Mouse (Mus musculus): ENCODE measurements at regions not wholly inside any gene's neighbourhood (a gene's known extent, or its start where the extent isn't known, plus 50 kb on each side); places are given as distances from the start of the nearest gene placed in this dataset.
A peak's percentile ranks its signal among the peaks of the same experiment; 100 is the strongest.

- H3K9ac ChIP-seq (replicated peaks; ENCODE audit: low read length) = no peak overlapping the region
- no peaks in the 10 kb centered on the region for H3K36me3 ChIP-seq (ENCODE audit: insufficient read depth, low read length)
- TF ChIP-seq CTCF (IDR thresholded peaks at IDR 0.05; ENCODE audit: low read depth) = no peak
- no peak overlapping the region for H3K4me2 ChIP-seq (ENCODE audit: low read depth, low read length)
- 67% methylated on average over 13 of the region's 13 CpGs for whole genome bisulfite sequencing
- H3K27ac ChIP-seq = 0 out of 2 replicates have a peak overlapping the region, but pooled peaks have one; percentile 4
- H3K27me3 ChIP-seq (ENCODE audit: insufficient read depth, low read length) = no peaks in the 10 kb centered on the region
- H3K9me3 ChIP-seq (ENCODE audit: low read length) = no peaks in the 10 kb centered on the region
- H3K4me3 ChIP-seq (ENCODE audit: low read length) = no peak overlapping the region
- ATAC-seq (no peak), DNase-seq (ENCODE audit: low spot score) (no peak)
- no peaks in the 10 kb centered on the region for H3K4me1 ChIP-seq (ENCODE audit: insufficient read depth, low read length)
Measured at GRCm38 (mm10) chr15:87374670-87375069, 169.4 kb upstream of the Fam19a5 start.

- Histone ChIP-seq H3K27me3 (ENCODE audit: insufficient read depth, low read length) (no peaks in the 10 kb centered on the region), H3K9me3 (ENCODE audit: low read length) (no peaks in the 10 kb centered on the region), H3K36me3 (ENCODE audit: insufficient read depth, low read length) (no peaks in the 10 kb centered on the region), H3K4me2 (ENCODE audit: low read depth, low read length) (no peak overlapping the region), H3K4me1 (ENCODE audit: insufficient read depth, low read length) (no peaks in the 10 kb centered on the region), H3K9ac (replicated peaks; ENCODE audit: low read length) (no peak overlapping the region), H3K27ac (no peak overlapping the region), H3K4me3 (ENCODE audit: low read length) (no peak overlapping the region)
- DNase-seq (ENCODE audit: low spot score) (no peak), ATAC-seq (no peak)
- WGBS = 72% methylated on average over 14 of the region's 14 CpGs
- no peak for TF ChIP-seq CTCF (IDR thresholded peaks at IDR 0.05; ENCODE audit: low read depth)
Measured at GRCm38 (mm10) chr15:87375596-87376194, 168.4 kb upstream of the Fam19a5 start.

GRCm38 (mm10) chr15:87383551-87384265, 160.4 kb upstream of the Fam19a5 start:
- no peaks in the 10 kb centered on the region for H3K27me3 ChIP-seq (ENCODE audit: insufficient read depth, low read length)
- no peaks in the 10 kb centered on the region for H3K9me3 ChIP-seq (ENCODE audit: low read length)
- WGBS = 51% methylated on average over 6 of the region's 6 CpGs
- DNase-seq (ENCODE audit: low spot score) (peak; percentile 50), ATAC-seq (no peak)
- H3K4me1 ChIP-seq (ENCODE audit: insufficient read depth, low read length) = no peaks in the 10 kb centered on the region
- no peak overlapping the region for H3K4me3 ChIP-seq (ENCODE audit: low read length)
- no peak for TF ChIP-seq CTCF (IDR thresholded peaks at IDR 0.05; ENCODE audit: low read depth)
- no peak overlapping the region for H3K4me2 ChIP-seq (ENCODE audit: low read depth, low read length)
- H3K9ac ChIP-seq (replicated peaks; ENCODE audit: low read length) = no peak overlapping the region
- no peaks in the 10 kb centered on the region for H3K36me3 ChIP-seq (ENCODE audit: insufficient read depth, low read length)
- no peak overlapping the region for H3K27ac ChIP-seq

- no peaks in the 10 kb centered on the region for H3K9me3 ChIP-seq (ENCODE audit: low read length)
- 57% methylated on average over 13 of the region's 13 CpGs for WGBS
- no peak overlapping the region for H3K4me2 ChIP-seq (ENCODE audit: low read depth, low read length)
- no peak for TF ChIP-seq CTCF (IDR thresholded peaks at IDR 0.05; ENCODE audit: low read depth)
- H3K27me3 ChIP-seq (ENCODE audit: insufficient read depth, low read length) = no peaks in the 10 kb centered on the region
- no peaks in the 10 kb centered on the region for H3K36me3 ChIP-seq (ENCODE audit: insufficient read depth, low read length)
- H3K4me3 ChIP-seq (ENCODE audit: low read length) = no peak overlapping the region
- no peak overlapping the region for H3K27ac ChIP-seq
- no peak overlapping the region for H3K9ac ChIP-seq (replicated peaks; ENCODE audit: low read length)
- H3K4me1 ChIP-seq (ENCODE audit: insufficient read depth, low read length) = no peaks in the 10 kb centered on the region
- ATAC-seq (0 out of 2 replicates have a peak, but pooled peaks have one; percentile 45), DNase-seq (ENCODE audit: low spot score) (peak; percentile 39)
Measured at GRCm38 (mm10) chr15:87384279-87385066, 159.6 kb upstream of the Fam19a5 start.

GRCm38 (mm10) chr15:87386513-87386983, 157.6 kb upstream of the Fam19a5 start:
- no peaks in the 10 kb centered on the region for H3K27me3 ChIP-seq (ENCODE audit: insufficient read depth, low read length)
- TF ChIP-seq CTCF (IDR thresholded peaks at IDR 0.05; ENCODE audit: low read depth) = no peak
- 53% methylated on average over 6 of the region's 6 CpGs for WGBS
- ATAC-seq (peak; percentile 78), DNase-seq (ENCODE audit: low spot score) (peak; percentile 70)
- no peak overlapping the region for H3K4me2 ChIP-seq (ENCODE audit: low read depth, low read length)
- no peaks in the 10 kb centered on the region for H3K36me3 ChIP-seq (ENCODE audit: insufficient read depth, low read length)
- H3K4me3 ChIP-seq (ENCODE audit: low read length) = no peak overlapping the region
- no peak overlapping the region for H3K9ac ChIP-seq (replicated peaks; ENCODE audit: low read length)
- no peak overlapping the region for H3K27ac ChIP-seq
- no peaks in the 10 kb centered on the region for H3K4me1 ChIP-seq (ENCODE audit: insufficient read depth, low read length)
- no peaks in the 10 kb centered on the region for H3K9me3 ChIP-seq (ENCODE audit: low read length)

- ATAC-seq = no peak
Measured at GRCm38 (mm10) chr15:87391395-87391794, 152.7 kb upstream of the Fam19a5 start.

More at GRCm38 (mm10) chr15:87391395-87391794, 152.7 kb upstream of the Fam19a5 start:
- H3K27ac ChIP-seq = no peak overlapping the region
- H3K4me2 ChIP-seq (ENCODE audit: low read depth, low read length) = no peak overlapping the region
- H3K4me1 ChIP-seq (ENCODE audit: insufficient read depth, low read length) = no peaks in the 10 kb centered on the region
- no peak for DNase-seq (ENCODE audit: low spot score)
- no peak overlapping the region for H3K4me3 ChIP-seq (ENCODE audit: low read length)
- no peak for TF ChIP-seq CTCF (IDR thresholded peaks at IDR 0.05; ENCODE audit: low read depth)
- 29% methylated on average over 8 of the region's 8 CpGs for WGBS
- H3K27me3 ChIP-seq (ENCODE audit: insufficient read depth, low read length) = no peaks in the 10 kb centered on the region
- H3K9ac ChIP-seq (replicated peaks; ENCODE audit: low read length) = no peak overlapping the region
- no peaks in the 10 kb centered on the region for H3K36me3 ChIP-seq (ENCODE audit: insufficient read depth, low read length)
- H3K9me3 ChIP-seq (ENCODE audit: low read length) = no peaks in the 10 kb centered on the region
